ENCODE assay signal across 32 mouse cellular contexts in the genomic region with DNA sequence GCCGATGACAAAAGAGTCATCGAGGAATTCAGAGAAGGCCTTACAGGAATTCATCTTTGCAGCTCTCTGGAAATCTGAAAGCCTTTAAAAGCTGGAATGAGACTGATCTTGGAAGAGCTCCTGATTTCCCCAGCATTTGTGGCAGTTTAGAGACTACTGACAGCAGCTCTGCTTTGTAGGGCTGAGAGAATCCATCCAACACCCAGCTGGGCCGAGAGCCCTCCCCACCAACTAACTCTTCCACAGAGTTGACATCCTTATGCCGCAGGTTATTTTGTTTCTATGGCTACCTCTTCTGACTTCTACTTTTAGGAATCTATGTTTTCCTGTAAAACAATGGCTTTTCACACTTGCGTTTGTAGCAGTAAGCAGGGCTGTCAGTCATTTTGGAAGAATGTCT. TPM values are rescaled to one million over a fixed set of nuclear protein-coding genes. Genes with fewer than 3 reads are reported as not detected.
DNase-seq lines count a peak whose midpoint lies in the region; ATAC-seq and TF ChIP-seq lines count a peak whose summit lies in the region.
"Had no signal": no experiment of that assay in that cellular context is flagged by ENCODE, and none has a peak within 500 bp of the region (broad histone marks: within the 10 kb centered on the region; RNA-seq: fewer than 3 reads in every experiment).

No protein-coding gene starts in this region.

- no peak overlapping the region for H3K4me3 ChIP-seq in forebrain, embryonic 15.5 days
- H3K4me3 ChIP-seq in forebrain, embryonic 14.5 days (ENCODE audit: low read depth, low read length): no peak overlapping the region
- no peak overlapping the region for H3K4me3 ChIP-seq in lung, adult 2 months (replicated peaks; ENCODE audit: extremely low read depth, low read depth, low read length)
- H3K4me3 ChIP-seq: embryonic facial prominence, embryonic 10.5 days; embryonic facial prominence, embryonic 15.5 days; gastrocnemius, adult 2 months; limb, embryonic 12.5 days; liver, embryonic 15.5 days; lung, embryonic 15.5 days; midbrain, embryonic 10.5 days; myocyte; neural tube, embryonic 13.5 days had no signal

- H3K27ac ChIP-seq in forebrain, embryonic 15.5 days (replicated peaks): peak overlapping the region; percentile 48
- no peak overlapping the region for H3K27ac ChIP-seq in forebrain, embryonic 14.5 days (ENCODE audit: low read depth, low read length)
- H3K27ac ChIP-seq: embryonic facial prominence, embryonic 10.5 days; embryonic facial prominence, embryonic 15.5 days; gastrocnemius, adult 2 months; kidney, postnatal 0 days; limb, embryonic 12.5 days; liver, embryonic 15.5 days; lung, embryonic 15.5 days; midbrain, embryonic 10.5 days; neural tube, embryonic 13.5 days had no signal

- intact Hi-C loops in heart, postnatal 10 days (cut with DNase I): no loop called here

- H3K9me3 ChIP-seq in forebrain, embryonic 15.5 days: no peaks in the 10 kb centered on the region
- H3K9me3 ChIP-seq in forebrain, embryonic 14.5 days (replicated peaks; ENCODE audit: control insufficient read depth, low read length): no peaks in the 10 kb centered on the region
- H3K9me3 ChIP-seq: embryonic facial prominence, embryonic 10.5 days; embryonic facial prominence, embryonic 15.5 days; G1E; limb, embryonic 12.5 days; liver, embryonic 15.5 days; lung, embryonic 15.5 days; midbrain, embryonic 10.5 days had no signal

- no peak overlapping the region for H3K9ac ChIP-seq in forebrain, embryonic 15.5 days (replicated peaks)
- H3K9ac ChIP-seq in forebrain, embryonic 14.5 days (ENCODE audit: low read length): no peak overlapping the region
- H3K9ac ChIP-seq: embryonic facial prominence, embryonic 15.5 days; limb, embryonic 12.5 days; liver, embryonic 15.5 days; lung, embryonic 15.5 days; neural tube, embryonic 13.5 days had no signal

- 57% methylated on average over 5 of the region's 5 CpGs for WGBS in forebrain, embryonic 15.5 days
- WGBS in forebrain, embryonic 14.5 days: 71% methylated on average over 5 of the region's 5 CpGs
- 67% methylated on average over 5 of the region's 5 CpGs for WGBS in lung, adult 2 months

- H3K36me3 ChIP-seq in forebrain, embryonic 15.5 days: no peaks in the 10 kb centered on the region
- H3K36me3 ChIP-seq in forebrain, embryonic 14.5 days (ENCODE audit: control insufficient read depth, insufficient read depth, low read length): no peaks in the 10 kb centered on the region
- H3K36me3 ChIP-seq: embryonic facial prominence, embryonic 10.5 days; embryonic facial prominence, embryonic 15.5 days; G1E; limb, embryonic 12.5 days; liver, embryonic 15.5 days; lung, embryonic 15.5 days; midbrain, embryonic 10.5 days; neural tube, embryonic 13.5 days had no signal

- no peaks in the 10 kb centered on the region for H3K27me3 ChIP-seq in forebrain, embryonic 15.5 days
- H3K27me3 ChIP-seq in forebrain, embryonic 14.5 days (replicated peaks; ENCODE audit: control insufficient read depth, insufficient read depth, low read length): no peaks in the 10 kb centered on the region
- H3K27me3 ChIP-seq: embryonic facial prominence, embryonic 15.5 days; limb, embryonic 12.5 days; liver, embryonic 15.5 days; lung, embryonic 15.5 days; neural tube, embryonic 13.5 days; Patski had no signal

- no peak for TF ChIP-seq CTCF in lung, adult 2 months (IDR thresholded peaks at IDR 0.05; ENCODE audit: insufficient read depth, low read length)

- H3K4me2 ChIP-seq in forebrain, embryonic 15.5 days (replicated peaks): no peak overlapping the region
- H3K4me2 ChIP-seq in forebrain, embryonic 14.5 days (ENCODE audit: low read length): no peak overlapping the region
- H3K4me2 ChIP-seq: embryonic facial prominence, embryonic 15.5 days; limb, embryonic 12.5 days; liver, embryonic 15.5 days; lung, embryonic 15.5 days; neural tube, embryonic 13.5 days had no signal

- H3K4me1 ChIP-seq in forebrain, embryonic 15.5 days: peaks cover 6% of the 10 kb centered on the region; the same call in 1 of the 2 replicates
- H3K4me1 ChIP-seq in forebrain, embryonic 14.5 days (ENCODE audit: control insufficient read depth, insufficient read depth, low read length): no peaks in the 10 kb centered on the region
- H3K4me1 ChIP-seq in lung, adult 2 months (ENCODE audit: control insufficient read depth, insufficient read depth, low read length): no peaks in the 10 kb centered on the region
- H3K4me1 ChIP-seq: embryonic facial prominence, embryonic 10.5 days; embryonic facial prominence, embryonic 15.5 days; liver, embryonic 15.5 days; lung, embryonic 15.5 days; midbrain, embryonic 10.5 days had no signal

- 0 out of 2 replicates have a peak, but pooled peaks have one; percentile 43 for ATAC-seq in forebrain, embryonic 15.5 days (replicated peaks)
- ATAC-seq in forebrain, embryonic 14.5 days: no peak
- ATAC-seq: intestine, embryonic 16.5 days; midbrain, embryonic 16.5 days; Patski had no signal

- no peak for TF ChIP-seq POLR2A in lung, adult 2 months (IDR thresholded peaks at IDR 0.05; ENCODE audit: borderline replicate concordance, extremely low read depth, low read depth, low read length)

- no peak for DNase-seq in forebrain, embryonic 14.5 days (ENCODE audit: low spot score)
- peak; percentile 22 to 27 for DNase-seq in heart, postnatal 10 days
- no peak for DNase-seq in heart, adult 18-20 months
- DNase-seq in right cerebral cortex, postnatal 10 days (ENCODE audit: low spot score in 2 of 2): peak; percentile 51 to 74
- no peak for DNase-seq in right cerebral cortex, adult 2 months (ENCODE audit: low spot score in 2 of 2)
- peak; percentile 8 for DNase-seq in fibroblast of lung, adult 2 months (ENCODE audit: low read depth)
- no peak for DNase-seq in lung, adult 2 months
- DNase-seq: adrenal gland, postnatal 14 days; cerebellum, adult 2 months; cerebellum, postnatal 25 days; gastrocnemius, adult 2 months; gastrocnemius, postnatal 36 days; kidney, adult 8-10 months; kidney, postnatal 4 days; right cerebral cortex, postnatal 14 days; spleen, adult 18-20 months; thymus, adult 2 months; thymus, postnatal 36 days had no signal

RNA-seq across cellular contexts. Expression of a gene that starts 37.9 kb away (rescaled TPM):
- polyA plus RNA-seq in forebrain, embryonic 15.5 days (2015; fragmentation: Nextera tagmentation; extraction: Ambion mirVana): 6.6 and 6.7 TPM in 2 replicates
- 5.4 and 6.0 TPM in 2 replicates for polyA plus RNA-seq in forebrain, embryonic 14.5 days (2014; fragmentation: Nextera tagmentation; extraction: Ambion mirVana)
- total RNA-seq in heart, postnatal 10 days (2021): 1 to 10 TPM; 2.1 to 3.1 TPM
- total RNA-seq in heart, adult 18-20 months (2021): 1 to 10 TPM in 1 of 2 experiments, under 1 TPM in 1; 0.84 to 1.1 TPM
- 0.41 and 0.53 TPM in 2 replicates for polyA plus RNA-seq in lung, adult 2 months (2012; rRNA removed)
- polyA plus RNA-seq: G1E had no signal

Comparison
In these comparisons a context has a peak if more than half of its experiments do, and no peak if none do; other contexts are left out.
1. DNase-seq: peak in heart, postnatal 10 days (2 of 2), right cerebral cortex, postnatal 10 days (2 of 2) and fibroblast of lung, adult 2 months (single experiment); none in forebrain, embryonic 14.5 days (single experiment), heart, adult 18-20 months (0 of 2), right cerebral cortex, adult 2 months (0 of 2) and lung, adult 2 months (single experiment).